Mouse (Mus musculus): ENCODE measurements around the gene Slc22a8.

- TF ChIP-seq SMC3 (IDR thresholded peaks at IDR 0.05; ENCODE audit: low read depth, low read length) (no peak), POLR2A (IDR thresholded peaks at IDR 0.05; ENCODE audit: low read depth, low read length) (no peak), RAD21 (IDR thresholded peaks at IDR 0.05; ENCODE audit: low read depth, low read length) (no peak), CTCF (conservative IDR thresholded peaks at IDR 0.05 in 1 of 2, IDR thresholded peaks at IDR 0.05 in 1 of 2; ENCODE audit: low read depth in 2 of 2, low read length in 2 of 2) (no peak), MAFK (IDR thresholded peaks at IDR 0.05; ENCODE audit: insufficient replicate concordance, low read length) (no peak), CHD2 (IDR thresholded peaks at IDR 0.05; ENCODE audit: low read length) (no peak), POLR2AphosphoS2 (IDR thresholded peaks at IDR 0.05; ENCODE audit: low read depth, low read length) (no peak), ETS1 (conservative IDR thresholded peaks at IDR 0.05; ENCODE audit: low read depth, low read length) (no peak), UBTF (IDR thresholded peaks at IDR 0.05; ENCODE audit: low read depth, low read length) (no peak), RCOR1 (conservative IDR thresholded peaks at IDR 0.05; ENCODE audit: low read depth, low read length) (no peak), E2F4 (IDR thresholded peaks at IDR 0.05; ENCODE audit: insufficient replicate concordance, low read depth, low read length) (no peak), EP300 (IDR thresholded peaks at IDR 0.05; ENCODE audit: low read length) (no peak)
Measured at GRCm38 (mm10) chr19:8565985-8566384, 25.1 kb upstream of the Slc22a8 start.

Data from CH12.LX (cell line).